Mouse (Mus musculus) MEL-GATA-1-ER (cell line): Measurements from ENCODE around the gene Ptprn2.

Experiments used
- DNase-seq: peaks from one replicate; pipeline ENCODE4 v3.0.0-alpha.2; 2012; ENCODE audit warnings: low read depth; ENCODE audit errors: extremely low read depth

The Ptprn2 gene

DNA sequence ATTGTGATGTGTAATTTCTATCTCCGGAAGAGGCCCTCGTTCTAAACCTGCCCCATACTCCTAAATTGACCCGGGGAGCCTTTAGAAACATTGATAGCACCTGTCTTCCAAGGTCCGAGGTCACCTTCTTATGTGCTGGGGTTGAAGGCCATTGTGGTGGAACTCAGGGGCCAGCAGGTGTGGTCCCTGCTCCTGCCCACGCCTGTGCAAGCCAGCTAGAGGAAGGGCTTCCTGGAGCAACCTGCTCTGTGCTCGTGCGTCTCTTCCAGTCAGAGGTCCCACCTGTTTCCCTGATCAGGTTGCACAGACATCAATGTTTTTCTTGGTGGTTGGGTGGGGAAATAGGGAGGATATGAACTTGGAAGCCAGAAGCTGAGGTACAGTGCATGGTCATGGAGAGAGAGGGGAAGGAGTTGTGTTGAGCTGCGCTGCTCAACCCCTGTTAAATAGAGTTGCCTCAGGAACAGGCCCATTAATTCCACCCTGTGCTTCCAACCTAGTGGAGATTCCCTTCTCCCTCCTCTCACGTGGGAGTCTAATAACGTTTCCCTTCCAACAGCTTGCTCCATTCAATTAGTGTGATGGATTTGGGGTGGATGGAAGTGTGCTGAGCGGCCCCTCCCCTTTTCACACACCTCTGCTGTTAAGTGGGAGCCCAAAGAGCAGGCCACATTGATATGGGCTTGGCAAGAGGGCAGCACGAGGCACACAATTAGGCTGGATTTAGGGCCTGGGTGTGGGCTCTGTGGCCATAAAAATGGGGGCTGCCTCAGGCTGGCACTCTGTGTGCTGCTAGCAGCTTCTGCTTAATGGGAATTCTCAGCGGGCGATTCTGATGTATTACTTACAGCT lies 156.0 kb downstream of the Ptprn2 start:
- no peak for DNase-seq

DNA sequence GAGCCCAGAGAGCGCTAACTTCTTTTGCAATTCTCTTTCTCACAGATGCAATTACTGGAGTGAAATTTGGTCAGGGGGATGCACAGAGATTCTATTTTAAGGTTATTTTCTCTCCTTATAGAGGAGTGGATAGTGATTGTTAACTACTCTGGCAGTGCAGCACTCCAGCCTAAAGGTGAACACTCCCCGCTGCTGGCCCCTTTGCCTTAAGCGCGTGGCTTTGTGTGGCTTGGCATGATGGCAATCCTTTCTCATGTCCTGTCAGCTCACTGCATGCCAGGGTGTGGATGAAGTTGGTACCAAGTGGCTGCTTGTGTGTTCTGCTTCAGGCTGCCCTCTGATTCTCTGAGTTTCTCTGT lies 156.7 kb downstream of the Ptprn2 start:
- no peak for DNase-seq

DNA sequence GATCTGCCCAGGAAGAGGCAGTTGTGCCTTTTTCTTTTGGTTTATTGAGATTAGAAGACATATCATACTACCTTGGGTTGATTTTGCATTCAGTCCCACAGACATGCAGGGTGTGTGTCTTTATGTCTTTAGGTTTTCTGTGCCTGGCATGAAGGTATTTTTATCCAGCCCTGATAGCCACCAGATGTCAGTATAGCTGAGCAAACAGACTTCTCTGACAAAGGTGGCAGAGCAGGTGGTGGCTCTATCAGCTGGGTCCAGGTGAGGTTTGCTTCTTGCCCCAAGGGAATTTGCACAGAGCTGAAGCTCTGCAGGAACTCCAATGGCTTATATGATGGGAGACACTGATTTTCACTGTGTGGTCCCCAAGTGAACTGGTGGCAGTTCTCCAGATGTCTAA lies 161.3 kb downstream of the Ptprn2 start:
- no peak for DNase-seq

DNA sequence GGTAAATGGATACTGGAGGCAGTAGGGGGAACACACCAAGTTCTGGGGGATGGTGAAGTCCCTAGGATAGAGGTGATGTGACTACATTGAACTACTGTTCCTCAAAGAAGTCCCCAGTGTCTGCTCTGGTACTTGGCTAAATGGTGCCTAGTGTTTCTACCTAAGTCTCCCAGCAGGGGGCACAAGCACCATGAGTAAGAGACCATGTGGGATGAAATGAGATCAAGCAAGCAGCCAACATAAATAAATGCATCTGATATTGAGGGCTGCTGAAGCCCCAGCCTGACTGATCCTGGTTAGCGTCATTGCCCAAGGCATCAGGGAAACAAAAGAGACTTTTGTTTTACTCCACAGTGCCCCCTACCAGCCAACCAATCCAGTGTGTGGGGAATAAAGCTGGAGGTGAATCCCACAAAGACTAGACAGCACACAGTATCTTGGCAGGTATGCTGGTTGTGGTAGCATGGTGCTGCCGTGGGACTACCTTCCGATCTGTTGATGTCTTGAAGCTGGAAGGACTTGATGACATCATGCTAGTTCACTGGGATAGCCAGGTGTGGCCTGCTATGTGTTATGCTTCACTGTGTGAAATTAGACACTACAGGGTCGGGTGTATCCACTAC lies 163.2 kb downstream of the Ptprn2 start:
- no peak for DNase-seq

DNA sequence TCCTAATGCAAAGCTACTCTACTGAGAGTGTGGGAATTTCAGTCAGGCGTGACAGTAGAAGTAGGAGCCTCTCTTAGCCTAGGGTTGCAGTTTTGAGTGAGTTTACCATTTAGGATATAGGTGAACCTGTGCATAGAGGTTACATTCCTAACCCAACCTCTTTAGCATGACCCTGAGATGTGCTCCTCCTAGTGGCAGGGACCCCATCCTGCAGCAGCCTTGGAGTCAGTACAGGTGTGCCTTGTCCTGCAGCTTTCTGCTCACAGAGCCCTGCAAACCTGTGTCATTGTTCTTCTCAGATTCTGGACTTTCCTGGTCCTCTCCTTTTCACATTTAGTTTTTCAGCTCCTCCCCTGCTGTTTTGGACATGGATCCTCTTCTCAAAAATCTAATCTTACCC lies 168.2 kb downstream of the Ptprn2 start:
- DNase-seq = no peak

DNA sequence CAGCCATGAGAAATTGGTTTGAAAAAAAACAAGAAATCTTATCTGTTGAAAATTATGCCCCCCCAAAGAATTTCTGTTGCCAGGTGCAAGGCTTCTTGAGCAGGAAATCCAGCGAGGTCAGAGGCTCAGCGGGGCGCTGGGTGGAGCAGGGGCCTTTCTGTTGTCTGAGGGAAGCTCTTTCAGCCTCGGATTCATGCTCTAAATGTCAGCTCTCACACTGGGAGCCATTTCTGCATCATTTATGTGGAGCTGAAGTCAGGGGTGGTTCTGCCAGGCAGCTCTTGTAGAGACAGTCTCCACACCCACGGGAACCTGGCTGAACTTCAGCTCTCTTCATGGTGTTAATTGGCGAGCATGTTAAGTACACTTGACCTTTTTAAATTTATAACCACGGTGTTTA lies 174.6 kb downstream of the Ptprn2 start:
- DNase-seq = no peak

DNA sequence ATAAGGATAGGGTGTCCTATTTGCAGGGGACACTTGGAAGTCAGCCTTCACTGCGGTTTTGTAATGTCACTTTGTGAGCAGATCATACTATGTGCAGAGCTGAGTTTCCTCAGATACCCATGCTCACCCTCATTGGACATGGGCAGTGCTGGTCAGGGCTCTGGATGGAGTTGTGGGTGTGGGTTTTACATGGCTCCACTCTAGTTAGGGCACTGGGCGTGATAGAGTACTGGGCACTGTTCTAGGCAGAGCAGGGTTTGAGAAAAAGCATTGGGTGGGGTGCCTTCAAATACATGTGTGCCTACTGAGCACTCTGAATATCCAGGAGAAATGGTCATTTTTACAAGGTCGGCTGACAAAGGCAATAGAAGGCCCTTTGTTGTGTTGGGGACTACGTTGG lies 175.5 kb downstream of the Ptprn2 start:
- DNase-seq = no peak

DNA sequence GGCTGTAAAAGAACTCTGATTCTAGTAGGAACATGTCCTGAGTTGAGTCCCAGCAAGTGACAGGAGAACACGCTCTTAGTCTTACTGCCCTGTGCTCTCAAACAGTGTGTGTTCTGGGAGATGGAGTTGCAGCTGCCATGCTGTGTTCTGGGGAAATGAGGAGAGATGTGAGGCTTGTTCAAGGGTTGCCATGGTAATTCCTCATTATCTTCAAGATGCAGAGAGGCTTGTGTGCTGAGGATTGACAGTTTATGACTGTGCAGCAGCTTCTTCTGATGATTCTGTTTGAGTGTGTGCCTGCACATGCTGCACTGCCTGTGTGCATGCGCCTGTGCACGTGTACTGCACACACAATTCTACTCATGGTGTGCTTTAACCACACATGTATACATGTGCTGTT lies 192.2 kb downstream of the Ptprn2 start:
- DNase-seq = no peak

DNA sequence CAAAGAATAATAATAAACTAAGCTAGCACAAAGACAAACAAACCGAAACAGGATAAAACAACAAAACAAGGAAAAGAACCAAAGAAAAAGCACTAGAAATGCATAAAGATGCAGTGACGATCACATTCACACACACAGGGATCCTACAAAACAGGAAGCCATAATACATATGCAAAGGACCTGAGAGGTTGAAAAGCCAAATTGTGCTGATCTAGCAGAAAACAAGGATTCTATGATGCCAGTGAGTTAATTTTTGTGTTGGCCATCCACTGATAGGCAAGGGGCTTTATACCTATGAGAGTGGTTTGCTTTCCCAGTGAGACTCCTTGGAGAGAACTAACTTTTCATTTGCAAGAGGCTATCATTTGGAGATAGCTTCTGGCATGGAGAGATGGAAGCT lies 204.3 kb downstream of the Ptprn2 start:
- no peak for DNase-seq

DNA sequence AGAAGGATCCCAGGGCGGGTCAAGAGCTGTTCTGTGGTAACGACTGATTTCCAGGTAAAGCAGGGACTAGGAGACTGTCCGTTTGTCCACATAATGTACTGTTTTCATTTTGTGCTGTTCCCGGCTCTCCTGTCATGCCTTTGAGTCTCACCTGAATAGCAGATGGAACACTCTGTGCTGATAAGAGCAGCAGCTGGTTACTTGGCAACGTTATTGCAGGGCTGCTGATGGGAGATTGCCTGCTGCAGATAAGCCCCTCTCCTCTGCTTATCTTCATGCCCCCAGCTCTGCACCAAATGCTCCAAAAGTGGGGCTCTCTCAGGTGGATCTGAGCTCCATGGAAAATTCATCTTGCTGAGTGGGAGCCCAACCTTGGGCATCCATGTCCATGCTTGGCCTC lies 224.0 kb downstream of the Ptprn2 start:
- no peak for DNase-seq

DNA sequence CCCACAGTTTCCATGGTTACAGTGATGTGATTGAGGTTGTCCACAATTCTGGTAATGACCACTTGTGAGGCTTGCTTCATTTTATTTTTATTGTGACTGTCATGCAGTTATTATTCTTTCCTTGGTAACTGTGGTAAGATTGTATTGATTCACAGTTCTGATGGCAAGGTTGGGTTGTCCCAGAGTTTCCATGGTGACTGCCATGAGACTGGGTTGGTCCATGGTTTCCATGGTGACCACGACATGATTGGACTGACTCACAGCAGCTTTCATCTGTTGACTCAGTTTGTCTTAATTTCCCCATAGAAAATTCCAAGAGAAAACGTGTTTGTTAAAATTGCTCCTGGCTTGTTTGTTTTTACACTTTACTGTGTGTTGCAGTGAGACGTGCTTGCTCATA lies 225.2 kb downstream of the Ptprn2 start:
- no peak for DNase-seq

DNA sequence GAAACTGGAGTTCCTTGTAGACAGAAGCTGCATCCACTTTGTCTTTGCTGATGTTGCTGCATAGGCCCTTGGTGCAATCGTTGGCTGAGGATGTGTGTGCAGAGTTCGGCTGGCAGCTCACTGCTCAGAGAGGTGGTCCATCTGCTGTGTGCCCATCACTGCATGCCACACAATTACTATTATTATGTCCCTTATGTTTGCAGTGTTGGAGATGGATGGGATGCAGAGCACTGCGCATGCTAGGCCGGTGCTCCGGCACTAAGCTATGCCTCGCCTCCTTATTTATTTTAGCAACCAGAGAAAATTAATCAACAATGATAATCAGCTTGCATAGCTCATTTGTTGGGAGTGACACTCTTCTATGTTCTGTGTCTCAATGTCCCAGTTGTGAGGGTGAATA lies 225.6 kb downstream of the Ptprn2 start:
- no peak for DNase-seq

DNA sequence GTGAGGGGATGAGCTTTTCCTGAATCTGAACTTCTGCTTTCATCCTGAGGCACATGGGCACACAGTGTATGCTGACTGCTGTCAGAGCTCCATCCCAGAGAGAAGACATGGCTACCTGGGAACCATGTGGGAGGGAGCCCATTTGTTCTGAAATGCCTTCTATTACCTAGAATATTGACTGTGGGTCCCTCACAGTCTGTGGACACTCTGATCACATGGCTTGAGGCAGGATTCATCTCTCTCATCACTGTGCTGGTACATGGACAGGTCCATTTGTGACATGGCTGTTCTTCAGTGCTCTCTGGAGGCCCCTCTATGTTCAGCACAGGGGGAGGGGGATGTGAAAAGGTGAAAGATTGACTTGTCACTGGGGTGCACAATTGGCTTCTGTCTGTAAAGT lies 227.6 kb downstream of the Ptprn2 start:
- no peak for DNase-seq

DNA sequence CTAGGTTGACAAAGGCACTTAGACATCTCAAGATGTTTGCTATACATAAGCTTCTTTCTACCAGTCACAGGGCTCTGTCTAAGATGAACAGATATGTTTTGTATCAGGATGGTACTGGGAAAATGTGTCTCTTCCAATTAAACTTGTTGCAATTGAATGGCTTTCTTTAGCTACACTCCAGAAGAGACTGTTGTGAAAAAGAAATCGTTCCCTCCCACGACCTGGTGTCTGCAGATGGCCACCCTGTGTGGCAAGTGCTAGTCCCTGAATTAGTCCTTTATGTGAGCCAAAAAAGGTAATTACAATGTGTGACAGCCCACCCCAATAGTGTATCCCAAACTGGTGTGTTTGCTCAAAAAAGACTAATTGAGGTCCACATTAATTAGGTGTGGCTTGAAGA lies 235.5 kb downstream of the Ptprn2 start:
- no peak for DNase-seq

DNA sequence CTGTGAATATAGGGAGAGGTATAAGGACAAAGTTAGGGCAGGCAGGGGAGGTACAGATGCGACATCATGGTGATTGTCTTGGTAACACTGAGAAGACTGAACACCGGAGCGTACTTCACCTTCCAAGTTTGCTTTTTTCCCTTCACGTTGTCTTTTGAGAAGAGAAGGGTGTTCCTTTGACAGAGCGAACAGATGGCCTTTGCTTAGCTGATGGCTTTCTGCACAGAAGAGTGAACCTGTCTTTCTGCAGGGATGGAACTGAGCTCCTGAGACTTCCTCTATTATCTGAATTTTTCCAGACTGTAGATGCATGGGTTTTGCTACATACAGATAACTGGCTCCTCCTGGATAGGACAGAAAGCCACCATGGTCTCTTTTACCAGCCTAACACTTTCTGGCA lies 254.6 kb downstream of the Ptprn2 start:
- DNase-seq = no peak

DNA sequence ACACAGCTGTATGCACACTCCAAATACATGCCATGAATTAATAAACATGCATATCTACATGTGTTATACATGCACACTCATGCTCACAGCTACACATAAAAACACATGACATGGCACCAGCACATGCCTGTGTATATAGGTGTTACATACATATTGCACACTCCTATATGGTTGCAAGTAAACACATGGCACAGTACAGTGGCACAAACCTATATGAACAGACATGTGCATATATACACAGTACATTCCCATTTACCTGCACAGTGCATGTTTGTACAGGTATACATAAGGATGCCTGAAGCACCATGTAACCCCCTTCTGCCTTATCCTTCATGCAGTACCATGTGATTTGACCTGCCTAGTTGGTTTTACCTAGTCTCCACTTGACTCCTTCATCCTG lies 255.8 kb downstream of the Ptprn2 start:
- no peak for DNase-seq

DNA sequence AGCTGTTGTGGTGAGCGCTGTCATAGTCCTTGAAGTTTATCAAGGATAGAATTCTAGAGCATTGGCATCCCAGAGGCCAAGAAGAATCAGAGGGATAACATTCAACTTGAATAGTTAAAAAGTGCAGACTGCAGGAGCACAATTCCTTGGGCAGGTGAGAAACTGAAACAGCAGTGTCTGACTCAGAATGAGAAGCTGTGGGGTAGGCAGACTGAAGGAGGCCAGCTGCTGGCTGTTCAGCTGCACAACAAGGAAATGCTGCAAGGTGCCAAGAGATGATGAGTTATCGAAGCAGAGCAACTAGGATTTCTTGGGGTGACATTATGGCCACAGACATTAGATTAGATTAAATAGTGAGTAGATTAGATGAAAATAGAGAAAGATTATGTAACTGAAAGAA lies 260.9 kb downstream of the Ptprn2 start:
- DNase-seq = no peak

DNA sequence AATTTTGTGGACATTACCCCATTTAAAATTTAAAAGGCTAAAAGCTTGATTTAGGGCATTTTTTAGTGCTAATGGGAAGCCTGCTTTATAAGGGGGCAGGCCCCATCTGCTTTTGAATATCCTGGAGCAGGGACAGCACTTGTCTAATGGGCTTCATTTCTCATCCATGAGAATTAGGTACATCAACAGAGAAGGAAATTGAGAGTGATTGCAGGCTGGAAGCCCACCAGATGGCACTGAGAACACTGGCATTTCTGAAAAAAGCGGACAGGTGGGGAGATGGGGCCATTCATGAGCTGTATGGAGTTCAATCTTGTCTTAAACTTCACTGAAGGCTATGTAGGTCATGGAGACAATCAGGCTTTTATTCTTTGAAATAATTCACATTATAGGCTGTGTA lies 267.3 kb downstream of the Ptprn2 start:
- DNase-seq = no peak

DNA sequence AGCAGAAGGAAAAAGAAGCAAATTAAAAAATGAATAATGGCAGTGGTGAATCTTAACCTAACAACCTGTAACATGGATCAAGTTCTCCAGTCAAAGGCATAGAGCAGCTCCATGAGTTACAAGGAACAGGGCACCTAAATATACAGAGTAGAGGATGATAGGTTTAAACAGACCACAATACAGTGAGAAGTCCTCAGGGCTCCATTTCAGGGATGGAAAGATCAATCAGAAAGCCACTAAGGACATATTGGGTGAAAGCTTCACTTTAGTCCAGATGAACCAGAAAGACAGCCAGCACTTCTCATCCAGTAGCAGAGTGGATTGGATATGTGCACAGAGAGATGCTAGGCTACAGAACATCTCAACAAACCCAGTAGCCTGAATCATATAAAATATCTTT lies 278.4 kb downstream of the Ptprn2 start:
- DNase-seq = no peak

DNA sequence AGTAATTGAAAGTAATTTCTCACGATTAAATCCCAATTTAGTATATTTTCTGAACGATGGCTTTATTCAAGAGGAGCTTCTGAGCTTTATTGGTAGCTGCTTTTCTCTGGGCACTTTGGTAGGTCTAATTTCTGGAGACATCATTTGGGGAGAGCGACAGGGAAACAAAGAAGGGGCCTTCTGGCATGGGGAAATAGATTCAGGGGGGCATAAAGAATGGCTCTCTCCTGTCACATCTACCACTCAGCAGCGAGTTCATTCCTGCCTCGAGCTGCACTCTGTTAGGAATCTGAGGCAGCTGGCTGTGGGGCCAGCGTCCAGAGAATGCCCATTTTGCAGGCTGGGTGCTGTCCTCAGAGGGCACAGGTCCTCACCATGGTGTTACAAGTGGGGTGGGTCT lies 285.4 kb downstream of the Ptprn2 start:
- no peak for DNase-seq

DNA sequence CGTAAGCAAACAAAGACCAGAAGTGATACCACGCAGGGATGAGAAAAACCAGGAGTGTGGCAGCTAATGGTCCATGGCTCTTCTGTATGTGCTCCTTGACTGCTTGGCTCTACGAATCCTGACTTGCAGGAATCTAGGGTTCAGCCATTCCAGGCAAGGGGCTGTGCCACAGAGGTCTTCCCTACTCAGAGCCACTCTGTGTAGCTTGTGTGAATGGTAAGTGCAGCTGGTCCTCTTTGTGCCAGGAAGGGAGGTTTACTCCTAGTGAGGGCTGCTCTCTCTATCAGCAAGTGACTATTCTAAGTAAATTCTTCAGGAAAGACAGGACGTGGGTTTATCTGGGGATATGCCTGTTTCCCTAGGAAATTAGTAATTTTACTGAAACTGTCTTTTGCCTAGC lies 286.0 kb downstream of the Ptprn2 start:
- no peak for DNase-seq

DNA sequence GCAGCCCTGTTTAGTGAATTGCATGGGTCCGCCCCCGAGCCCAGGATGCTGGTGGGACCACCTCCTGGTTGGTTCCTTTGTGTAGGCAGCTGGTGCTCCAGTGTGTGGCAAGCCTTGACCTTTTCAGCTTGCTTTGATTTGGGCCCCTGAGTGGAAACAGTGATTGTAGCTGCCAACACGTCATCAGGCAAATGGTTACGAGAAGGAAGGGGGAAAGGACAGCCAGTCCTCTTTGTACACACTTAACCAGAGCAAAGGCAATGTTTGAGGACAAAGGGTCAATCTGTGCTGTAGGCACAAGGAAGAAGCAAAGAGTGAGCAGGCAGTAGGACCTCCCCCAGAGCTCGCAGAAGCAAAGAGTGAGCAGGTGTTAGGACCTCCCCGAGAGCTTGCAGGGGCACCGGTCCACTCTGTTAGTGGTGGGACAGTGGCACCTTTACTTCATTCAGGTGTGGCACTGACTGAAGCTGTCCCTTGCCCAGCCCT lies 286.6 kb downstream of the Ptprn2 start:
- no peak for DNase-seq

DNA sequence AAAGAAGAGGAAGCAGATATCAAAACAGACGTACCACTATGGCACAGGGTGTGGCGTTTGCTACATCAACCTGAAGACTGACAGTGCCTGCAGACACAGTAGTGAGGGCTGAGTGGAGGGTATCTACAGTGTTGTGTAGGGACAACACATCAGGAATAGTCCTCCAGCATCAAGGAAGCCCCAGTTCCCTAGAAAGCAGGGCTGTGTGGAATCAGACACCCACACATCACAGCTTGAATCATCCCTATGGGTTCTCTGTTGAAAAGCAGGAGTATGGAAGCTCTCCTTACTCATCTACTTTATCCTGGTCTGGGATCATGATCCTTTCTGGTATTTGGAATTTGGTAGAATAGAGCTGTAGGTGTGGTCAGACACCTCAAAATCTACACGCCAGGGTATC lies 287.8 kb downstream of the Ptprn2 start:
- no peak for DNase-seq
